Mouse (Mus musculus) hindbrain, postnatal 0 days (tissue): ENCODE measurements around the gene Nek5. TPM values are rescaled to one million over a fixed set of nuclear protein-coding genes. Genes with fewer than 3 reads are reported as not detected.
A peak's percentile ranks its signal among the peaks of the same experiment; 100 is the strongest.

ENCODE experiments used
- ATAC-seq: fragments of 200-750 bp; cut with Nextera tagmentation; 2 replicates; pipeline ENCODE4 v1.8.0; 2017; ENCODE audit warnings: mild to moderate bottlenecking, moderate TSS enrichment, moderate library complexity
- DNase-seq: peaks from one replicate; pipeline ENCODE4 v3.0.0-alpha.2; 2015; ENCODE audit warnings: low spot score
- H3K27ac ChIP-seq: fragments of 300-500 bp; sonication (generic); 2 replicates; pipeline ENCODE4 v1.5.1; 2014; ENCODE audit warnings: mild to moderate bottlenecking
- H3K27me3 ChIP-seq: fragments of 300-500 bp; sonication (generic); 2 replicates; pipeline ENCODE4 v1.6.1; 2014; ENCODE audit warnings: low read length, mixed read lengths; ENCODE audit not compliant: insufficient read depth
- H3K36me3 ChIP-seq: fragments of 300-500 bp; sonication (generic); 2 replicates; pipeline ENCODE4 v1.6.1; 2014; ENCODE audit warnings: low read length, mixed read lengths; ENCODE audit not compliant: insufficient read depth
- H3K4me1 ChIP-seq: fragments of 300-500 bp; sonication (generic); 2 replicates; pipeline ENCODE4 v1.6.1; 2014; ENCODE audit warnings: antibody characterized with exemption, low read length, mixed read lengths; ENCODE audit not compliant: insufficient read depth
- H3K4me2 ChIP-seq: fragments of 300-500 bp; sonication (generic); 2 replicates; pipeline ENCODE4 v1.6.1; 2014; ENCODE audit warnings: low read depth, mild to moderate bottlenecking, low read length, moderate library complexity, mixed read lengths
- H3K4me3 ChIP-seq: fragments of 300-500 bp; sonication (generic); 2 replicates; pipeline ENCODE4 v1.5.1; 2014; ENCODE audit warnings: low read length
- H3K9ac ChIP-seq: fragments of 300-500 bp; sonication (generic); replicated peaks from 2 replicates; pipeline ENCODE4 v1.6.1; 2014; ENCODE audit warnings: mild to moderate bottlenecking, low read length, moderate library complexity, mixed read lengths
- H3K9me3 ChIP-seq: fragments of 300-500 bp; sonication (generic); 2 replicates; pipeline ENCODE4 v1.6.1; 2016; ENCODE audit warnings: low read length, mixed read lengths
- CTCF ChIP-seq: IDR thresholded peaks from 2 replicates; pipeline ENCODE4 v1.5.1; 2016; ENCODE audit warnings: antibody characterized with exemption, control low read depth, low read depth
- WGBS: fragments of 180-500 bp; shearing (Covaris S2); extraction: QIAGEN DNeasy Blood & Tissue Kit; methylation state at CpG from one replicate; pipeline ENCODE4 v1.1.7; 2014; 5-methylcytosine and 5-hydroxymethylcytosine counted together
- polyA plus RNA-seq: library from polyadenylated mRNA; unstranded; fragments of >200 nt; fragmentation: Nextera tagmentation; extraction: Ambion mirVana; gene quantifications from 2 replicates; pipeline ENCODE4 v1.2.1, GENCODE M21; 2015
- total RNA-seq: library from RNA; depleted of rRNA; stranded (reverse); fragments of >200 nt; gene quantifications from 2 replicates; pipeline ENCODE4 v1.2.3, GENCODE M21; 2014

Gene Nek5
- total and polyA plus RNA-seq, 2 experiments from 2014 or later = 1.5 to 1.6 TPM

DNA sequence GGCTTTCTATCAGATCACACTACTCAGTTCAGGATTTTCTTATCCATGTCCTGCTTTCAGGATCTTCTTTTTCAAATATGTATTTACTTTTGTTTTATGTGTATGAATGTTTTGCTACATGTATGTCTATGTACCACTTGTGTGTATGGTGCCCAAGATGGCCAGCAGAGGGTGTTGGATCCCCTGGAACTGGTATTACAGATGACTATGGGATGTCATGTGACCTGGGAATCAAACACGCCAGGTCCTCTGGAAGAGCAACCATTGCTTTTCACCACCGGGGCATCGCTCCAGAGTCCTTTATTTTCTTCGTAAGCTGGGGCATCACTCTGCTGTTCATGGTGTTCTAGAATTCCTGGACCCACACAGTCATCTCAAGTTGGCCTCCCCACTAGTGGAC, 35.6 kb downstream of the Nek5 start:
- ATAC-seq = no peak
- 90% methylated on average over 4 of the region's 4 CpGs for WGBS

GRCm38 (mm10) chr8:22079313-22080007, 45.4 kb downstream of the Nek5 start:
- Histone ChIP-seq H3K9ac (no peak overlapping the region), H3K4me3 (no peak overlapping the region), H3K4me1 (no peaks in the 10 kb centered on the region), H3K27ac (no peak overlapping the region), H3K4me2 (no peak overlapping the region), H3K27me3 (no peaks in the 10 kb centered on the region), H3K9me3 (no peaks in the 10 kb centered on the region), H3K36me3 (no peaks in the 10 kb centered on the region)
- TF ChIP-seq CTCF = no peak
- 88% methylated on average over 9 of the region's 9 CpGs for WGBS
- ATAC-seq (no peak), DNase-seq (no peak)

More for the DNA sequence above, 35.6 kb downstream of the Nek5 start:
- Histone ChIP-seq H3K27ac (no peak overlapping the region), H3K27me3 (no peaks in the 10 kb centered on the region), H3K9ac (no peak overlapping the region), H3K9me3 (no peaks in the 10 kb centered on the region), H3K4me3 (no peak overlapping the region), H3K36me3 (no peaks in the 10 kb centered on the region), H3K4me1 (no peaks in the 10 kb centered on the region), H3K4me2 (no peak overlapping the region)
- DNase-seq = no peak
- no peak for TF ChIP-seq CTCF

- H3K4me1 ChIP-seq = no peaks in the 10 kb centered on the region; the same call in 1 of the 2 replicates
- H3K4me3 ChIP-seq = peak overlapping the region; percentile 56
- H3K36me3 ChIP-seq = peaks cover 13% of the 10 kb centered on the region
- no peaks in the 10 kb centered on the region for H3K27me3 ChIP-seq
- 0 out of 2 replicates have a peak, but pooled peaks cover 2% of the 10 kb centered on the region for H3K9me3 ChIP-seq
- H3K4me2 ChIP-seq = peak overlapping the region; percentile 94
- H3K27ac ChIP-seq = no peak overlapping the region
- H3K9ac ChIP-seq = peak overlapping the region; percentile 54
- ATAC-seq = no peak
- DNase-seq = no peak
- no peak for TF ChIP-seq CTCF
- whole genome bisulfite sequencing = 6% methylated on average over 3 of the region's 3 CpGs
Observed at GRCm38 (mm10) chr8:22061126-22061525, 63.7 kb downstream of the Nek5 start.

GRCm38 (mm10) chr8:22060446-22060889, 64.4 kb downstream of the Nek5 start, which contains the start of gene Alg11:
Alg11 (plus strand) TSS chr8:22060721.
- ATAC-seq = peak; percentile 100
- H3K27ac ChIP-seq = peak within 1 kb of the TSS; percentile 43; the same call in 1 of the 2 replicates

DNA sequence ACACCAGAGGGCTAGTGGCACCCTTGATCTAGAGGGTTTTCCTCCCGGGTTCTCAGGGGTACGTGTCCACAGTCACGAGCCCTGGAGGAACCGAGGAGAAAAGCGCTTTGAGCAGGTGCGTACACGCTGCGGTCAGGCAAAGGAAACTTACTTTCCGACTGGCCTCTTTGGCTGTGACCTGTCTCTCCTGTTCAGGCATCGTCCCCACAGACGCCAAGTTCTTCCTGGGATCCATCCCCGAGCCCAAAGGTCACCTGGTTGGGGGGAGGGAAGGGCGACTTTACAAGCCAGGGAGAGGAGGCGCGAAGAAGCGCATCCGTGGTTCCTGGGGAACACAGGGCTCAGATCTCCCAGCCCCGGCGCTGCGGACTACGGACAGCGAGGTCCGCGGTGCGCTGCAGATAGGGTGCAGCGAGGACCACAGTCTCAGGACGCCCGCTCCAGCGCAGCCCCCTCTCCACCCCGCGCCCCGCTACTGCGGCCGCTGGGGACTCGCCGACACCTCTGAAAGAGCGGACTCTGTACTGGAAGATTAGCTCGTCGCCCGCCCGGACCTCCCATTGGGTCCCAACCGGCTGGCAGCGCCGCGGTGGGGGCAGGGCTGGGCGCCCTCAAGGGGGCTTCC, 64.9 kb downstream of the Nek5 start, which contains the start of gene Atp7b:
Gene Atp7b (minus strand): TSS at position 485 of the 625 bp plus-strand sequence.
- WGBS = 2% methylated on average over 45 of the region's 46 CpGs
- H3K27me3 ChIP-seq = no peaks in the 10 kb centered on the region
- H3K4me3 ChIP-seq = peak within 1 kb of the TSS; percentile 56
- peak within 1 kb of the TSS; percentile 54 for H3K9ac ChIP-seq
- peaks cover under 1% of the 10 kb centered on the region for H3K36me3 ChIP-seq
- peak within 1 kb of the TSS; percentile 94 for H3K4me2 ChIP-seq
- peak within 1 kb of the TSS; percentile 43; the same call in 1 of the 2 replicates for H3K27ac ChIP-seq
- ATAC-seq (peak; percentile 89), DNase-seq (peak; percentile 34)
- TF ChIP-seq CTCF = no peak
- H3K9me3 ChIP-seq = no peaks in the 10 kb centered on the region
- no peaks in the 10 kb centered on the region; the same call in 1 of the 2 replicates for H3K4me1 ChIP-seq

More at GRCm38 (mm10) chr8:22060446-22060889, 64.4 kb downstream of the Nek5 start, which contains the start of gene Alg11:
- Histone ChIP-seq H3K36me3 (peaks cover 6% of the 10 kb centered on the region), H3K4me3 (peak within 1 kb of the TSS; percentile 56), H3K27me3 (no peaks in the 10 kb centered on the region), H3K9me3 (no peaks in the 10 kb centered on the region), H3K9ac (peak within 1 kb of the TSS; percentile 54), H3K4me1 (no peaks in the 10 kb centered on the region; the same call in 1 of the 2 replicates), H3K4me2 (peak within 1 kb of the TSS; percentile 94)
- DNase-seq = peak; percentile 99
- peak; percentile 40; the same call in 1 of the 2 replicates for TF ChIP-seq CTCF
- 2% methylated on average over 31 of the region's 36 CpGs for WGBS

DNA sequence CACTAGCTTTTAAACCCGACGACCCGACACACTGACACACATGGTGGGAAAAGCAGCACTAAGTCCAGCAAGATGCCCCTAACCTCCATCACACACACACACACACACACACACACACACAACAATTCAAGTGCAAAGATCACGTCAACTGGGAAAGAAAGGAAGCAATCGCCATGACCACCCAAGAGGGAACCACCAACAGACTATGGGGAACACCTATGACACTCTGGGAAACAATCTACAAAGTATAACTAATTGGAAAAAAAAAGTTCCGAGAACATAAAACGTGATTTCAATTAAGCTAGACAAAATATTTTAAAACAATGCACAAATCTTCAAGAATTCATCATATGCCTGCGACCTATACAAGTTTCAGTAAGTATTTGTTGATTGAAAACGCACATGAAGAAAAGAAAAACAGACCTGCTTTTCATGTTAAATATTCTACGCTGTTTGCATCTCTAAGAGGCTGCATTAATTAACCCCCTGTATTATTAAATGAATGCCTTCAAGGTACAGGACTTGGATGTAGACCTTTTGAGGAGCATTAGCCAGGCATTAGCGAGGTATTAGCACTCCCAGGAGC, 65.6 kb downstream of the Nek5 start:
- Histone ChIP-seq H3K4me3 (peak overlapping the region; percentile 56), H3K4me2 (peak overlapping the region; percentile 94), H3K27ac (no peak overlapping the region), H3K4me1 (no peaks in the 10 kb centered on the region; the same call in 1 of the 2 replicates), H3K9me3 (no peaks in the 10 kb centered on the region), H3K36me3 (no peaks in the 10 kb centered on the region; the same call in 1 of the 2 replicates), H3K9ac (peak overlapping the region; percentile 54; the same call in 1 of the 2 replicates), H3K27me3 (no peaks in the 10 kb centered on the region)
- no peak for TF ChIP-seq CTCF
- WGBS = 35% methylated on average over 11 of the region's 11 CpGs
- DNase-seq (no peak), ATAC-seq (no peak)
